Mouse (Mus musculus) forebrain, embryonic 15.5 days (tissue): ENCODE measurements around the gene Armc3. TPM values are rescaled to one million over a fixed set of nuclear protein-coding genes. Genes with fewer than 3 reads are reported as not detected.
A peak's percentile ranks its signal among the peaks of the same experiment; 100 is the strongest.
"Not testable (repeated sequence)": the region's sequence is repeated elsewhere in the genome, so short reads cannot be mapped to it uniquely, and the experiment has no call there.

Experiments used
- ATAC-seq: fragments of 200-750 bp; cut with Nextera tagmentation; replicated peaks from 2 replicates; pipeline ENCODE4 v1.8.0; 2017; ENCODE audit warnings: mild to moderate bottlenecking, moderate TSS enrichment, moderate library complexity
- H3K27ac ChIP-seq: fragments of 300-500 bp; sonication (generic); replicated peaks from 2 replicates; pipeline ENCODE4 v1.5.1; 2015; ENCODE audit warnings: mild to moderate bottlenecking, inconsistent platforms
- H3K27me3 ChIP-seq: fragments of 300-500 bp; sonication (generic); 2 replicates; pipeline ENCODE4 v1.6.1; 2015; ENCODE audit warnings: inconsistent platforms
- H3K36me3 ChIP-seq: fragments of 300-500 bp; sonication (generic); 2 replicates; pipeline ENCODE4 v1.6.1; 2015; ENCODE audit warnings: mild to moderate bottlenecking, inconsistent platforms
- H3K4me1 ChIP-seq: fragments of 300-500 bp; sonication (generic); 2 replicates; pipeline ENCODE4 v1.6.1; 2015; ENCODE audit warnings: inconsistent platforms
- H3K4me2 ChIP-seq: fragments of 300-500 bp; sonication (generic); replicated peaks from 2 replicates; pipeline ENCODE4 v1.6.1; 2015; ENCODE audit warnings: mild to moderate bottlenecking, inconsistent platforms
- H3K4me3 ChIP-seq: fragments of 300-500 bp; sonication (generic); 2 replicates; pipeline ENCODE4 v1.5.1; 2015; ENCODE audit warnings: mild to moderate bottlenecking, inconsistent platforms
- H3K9ac ChIP-seq: fragments of 300-500 bp; sonication (generic); replicated peaks from 2 replicates; pipeline ENCODE4 v1.6.1; 2015; ENCODE audit warnings: mild to moderate bottlenecking, inconsistent platforms
- H3K9me3 ChIP-seq: fragments of 300-500 bp; sonication (generic); 2 replicates; pipeline ENCODE4 v1.6.1; 2016; ENCODE audit warnings: inconsistent platforms
- WGBS: fragments of 180-500 bp; shearing (Covaris S2); methylation state at CpG from one replicate; pipeline ENCODE4 v1.1.7; 2015; ENCODE audit warnings: mixed read lengths; 5-methylcytosine and 5-hydroxymethylcytosine counted together
- polyA plus RNA-seq: library from polyadenylated mRNA; unstranded; fragments of >200 nt; fragmentation: Nextera tagmentation; extraction: Ambion mirVana; gene quantifications from 2 replicates; pipeline ENCODE4 v1.2.1, GENCODE M21; 2015

The Armc3 gene
- polyA plus RNA-seq, 1 experiment from 2014 or later: 1.4 TPM

- 0 out of 2 replicates have a peak, but pooled peaks cover 4% of the 10 kb centered on the region for H3K27me3 ChIP-seq
- 9% methylated on average over 25 of the region's 25 CpGs for WGBS
- peaks cover 2% of the 10 kb centered on the region; the same call in 1 of the 2 replicates for H3K4me1 ChIP-seq
- H3K9me3 ChIP-seq: no peaks in the 10 kb centered on the region
- peak; percentile 87 for ATAC-seq
- H3K27ac ChIP-seq: peak overlapping the region; percentile 83
- peak overlapping the region; percentile 43 for H3K4me3 ChIP-seq
- no peaks in the 10 kb centered on the region for H3K36me3 ChIP-seq
- peak overlapping the region; percentile 55 for H3K4me2 ChIP-seq
- peak overlapping the region; percentile 57 for H3K9ac ChIP-seq
Measured at GRCm38 (mm10) chr2:19275602-19276539, 76.8 kb downstream of the Armc3 start.

DNA sequence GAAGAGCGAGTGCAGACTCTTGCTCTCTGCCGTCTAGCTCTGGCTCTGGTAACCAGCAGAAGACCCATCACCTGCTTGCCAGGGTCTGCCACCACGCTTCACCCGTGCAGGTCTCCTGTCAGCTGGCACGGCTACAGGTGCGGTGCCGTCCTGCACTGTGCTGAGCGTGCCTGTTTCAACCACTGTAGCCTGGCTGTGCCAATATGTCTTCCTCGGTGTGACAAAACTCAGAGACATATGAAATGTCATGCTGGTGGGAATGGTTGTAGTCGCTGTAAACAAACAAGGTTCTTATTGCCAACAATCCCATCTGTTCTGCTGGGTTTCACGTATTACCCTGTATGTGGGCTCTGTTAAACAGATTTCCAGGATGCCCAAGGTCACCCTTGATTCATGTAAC is 81.2 kb downstream of the Armc3 start:
- Histone ChIP-seq H3K27ac (no peak overlapping the region), H3K9me3 (no peaks in the 10 kb centered on the region), H3K4me3 (no peak overlapping the region), H3K4me1 (peaks cover 2% of the 10 kb centered on the region; the same call in 1 of the 2 replicates), H3K36me3 (no peaks in the 10 kb centered on the region), H3K4me2 (no peak overlapping the region), H3K27me3 (0 out of 2 replicates have a peak, but pooled peaks cover 4% of the 10 kb centered on the region), H3K9ac (no peak overlapping the region)
- 66% methylated on average over 11 of the region's 11 CpGs for WGBS
- peak; percentile 71 for ATAC-seq

- WGBS: 68% methylated on average over 3 of the region's 3 CpGs
- H3K9ac ChIP-seq: no peak overlapping the region
Measured at GRCm38 (mm10) chr2:19292366-19292765, 93.3 kb downstream of the Armc3 start.

DNA sequence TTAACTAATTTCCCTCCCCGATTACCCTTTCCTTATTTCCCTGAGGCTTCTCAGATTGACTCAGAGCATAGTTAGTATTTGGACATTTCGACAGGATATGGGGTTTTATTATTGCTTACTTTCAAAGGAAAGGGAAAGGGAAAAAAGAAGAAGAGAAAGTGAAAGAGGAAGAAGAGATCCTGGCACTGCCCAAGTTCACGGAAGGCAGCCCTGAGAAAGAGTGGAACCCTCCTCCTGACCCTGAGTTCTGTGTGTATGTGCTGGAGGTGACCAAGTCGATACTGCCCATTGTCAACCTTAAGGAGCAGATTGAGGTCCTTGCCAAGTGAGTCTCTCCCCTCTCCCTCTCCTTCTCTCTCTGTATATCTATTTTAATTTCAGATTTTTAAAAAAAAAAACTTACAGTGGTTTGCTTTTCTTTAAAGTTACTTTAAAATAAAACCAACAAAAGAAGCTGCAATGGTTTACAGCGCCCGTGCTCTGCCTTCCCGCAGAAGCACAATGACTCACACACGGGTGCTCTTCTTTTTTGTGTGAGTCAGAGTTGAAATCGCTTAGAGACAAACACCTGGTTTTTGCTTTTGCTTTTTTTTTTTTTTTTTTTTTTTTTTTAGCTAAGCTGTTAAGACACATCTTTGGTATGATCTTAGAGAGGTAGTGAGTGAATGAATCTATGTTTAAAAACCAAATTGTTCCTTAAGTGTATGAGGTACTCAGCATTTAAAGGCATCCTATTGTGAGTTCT is 101.4 kb downstream of the Armc3 start:
- Histone ChIP-seq H3K4me1 (no peaks in the 10 kb centered on the region), H3K9me3 (no peaks in the 10 kb centered on the region), H3K4me2 (no peak overlapping the region), H3K36me3 (no peaks in the 10 kb centered on the region), H3K9ac (no peak overlapping the region), H3K27me3 (no peaks in the 10 kb centered on the region), H3K4me3 (no peak overlapping the region), H3K27ac (no peak overlapping the region)
- ATAC-seq: no peak
- 76% methylated on average over 9 of the region's 9 CpGs for WGBS

More at GRCm38 (mm10) chr2:19292366-19292765, 93.3 kb downstream of the Armc3 start:
- H3K4me2 ChIP-seq: no peak overlapping the region
- no peaks in the 10 kb centered on the region for H3K4me1 ChIP-seq
- no peaks in the 10 kb centered on the region for H3K9me3 ChIP-seq
- ATAC-seq: no peak
- H3K36me3 ChIP-seq: no peaks in the 10 kb centered on the region
- H3K4me3 ChIP-seq: no peak overlapping the region
- no peaks in the 10 kb centered on the region for H3K27me3 ChIP-seq
- H3K27ac ChIP-seq: no peak overlapping the region

DNA sequence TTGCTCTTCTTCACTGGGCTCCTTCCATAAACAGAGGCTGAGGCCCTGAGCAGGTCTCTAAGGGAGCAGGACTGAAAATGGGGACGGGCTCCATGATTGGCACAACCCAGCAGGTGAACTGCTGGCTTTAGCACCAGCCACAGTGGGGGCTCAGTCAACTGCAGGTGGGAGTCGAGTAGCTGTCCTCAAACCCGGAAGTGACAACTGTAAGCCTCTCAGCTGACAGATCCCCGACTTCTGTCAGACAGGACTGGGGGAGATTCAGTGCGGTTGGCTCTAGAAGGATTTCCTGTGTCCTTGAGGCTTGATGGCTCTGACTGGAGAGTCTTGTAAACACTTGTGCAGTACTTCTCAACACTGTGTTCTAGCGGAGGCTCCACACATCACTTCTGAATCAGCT is 102.1 kb downstream of the Armc3 start:
- H3K27me3 ChIP-seq: no peaks in the 10 kb centered on the region
- no peaks in the 10 kb centered on the region for H3K9me3 ChIP-seq
- no peak overlapping the region for H3K4me3 ChIP-seq
- WGBS: 19% methylated on average over 6 of the region's 6 CpGs
- no peaks in the 10 kb centered on the region for H3K4me1 ChIP-seq
- no peak for ATAC-seq
- H3K4me2 ChIP-seq: no peak overlapping the region
- H3K27ac ChIP-seq: no peak overlapping the region
- H3K9ac ChIP-seq: no peak overlapping the region
- H3K36me3 ChIP-seq: no peaks in the 10 kb centered on the region

GRCm38 (mm10) chr2:19303087-19303486 is 104.0 kb downstream of the Armc3 start:
- not testable (repeated sequence) for H3K9ac ChIP-seq, ATAC-seq, H3K4me2 ChIP-seq, H3K27me3 ChIP-seq, H3K36me3 ChIP-seq, H3K27ac ChIP-seq, H3K4me3 ChIP-seq, H3K9me3 ChIP-seq, H3K4me1 ChIP-seq
- 81% methylated on average over 3 of the region's 3 CpGs for WGBS

GRCm38 (mm10) chr2:19310498-19310897 is 111.4 kb downstream of the Armc3 start:
- ATAC-seq: no peak

GRCm38 (mm10) chr2:19316056-19316455 is 117.0 kb downstream of the Armc3 start:
- peaks cover 8% of the 10 kb centered on the region; the same call in 1 of the 2 replicates for H3K9me3 ChIP-seq
- H3K4me1 ChIP-seq: no peaks in the 10 kb centered on the region
- no peak overlapping the region for H3K4me3 ChIP-seq
- no peak overlapping the region for H3K27ac ChIP-seq
- no peak overlapping the region for H3K9ac ChIP-seq
- 61% methylated on average over 11 of the region's 11 CpGs for WGBS
- H3K36me3 ChIP-seq: no peaks in the 10 kb centered on the region
- H3K27me3 ChIP-seq: no peaks in the 10 kb centered on the region
- no peak overlapping the region for H3K4me2 ChIP-seq
- no peak for ATAC-seq

More at GRCm38 (mm10) chr2:19310498-19310897, 111.4 kb downstream of the Armc3 start:
- Histone ChIP-seq H3K36me3 (no peaks in the 10 kb centered on the region), H3K27me3 (no peaks in the 10 kb centered on the region), H3K27ac (no peak overlapping the region), H3K4me1 (no peaks in the 10 kb centered on the region), H3K4me2 (no peak overlapping the region), H3K4me3 (no peak overlapping the region), H3K9me3 (peaks cover 5% of the 10 kb centered on the region; the same call in 1 of the 2 replicates), H3K9ac (no peak overlapping the region)
- 86% methylated on average over 3 of the region's 3 CpGs for WGBS

GRCm38 (mm10) chr2:19316691-19317090 is 117.6 kb downstream of the Armc3 start:
- no peak overlapping the region for H3K4me2 ChIP-seq
- no peak for ATAC-seq
- H3K4me3 ChIP-seq: no peak overlapping the region
- no peaks in the 10 kb centered on the region for H3K4me1 ChIP-seq
- H3K9me3 ChIP-seq: peaks cover 8% of the 10 kb centered on the region; the same call in 1 of the 2 replicates
- no peak overlapping the region for H3K9ac ChIP-seq
- WGBS: 75% methylated on average over 4 of the region's 4 CpGs
- no peaks in the 10 kb centered on the region for H3K36me3 ChIP-seq
- no peaks in the 10 kb centered on the region for H3K27me3 ChIP-seq
- H3K27ac ChIP-seq: no peak overlapping the region

DNA sequence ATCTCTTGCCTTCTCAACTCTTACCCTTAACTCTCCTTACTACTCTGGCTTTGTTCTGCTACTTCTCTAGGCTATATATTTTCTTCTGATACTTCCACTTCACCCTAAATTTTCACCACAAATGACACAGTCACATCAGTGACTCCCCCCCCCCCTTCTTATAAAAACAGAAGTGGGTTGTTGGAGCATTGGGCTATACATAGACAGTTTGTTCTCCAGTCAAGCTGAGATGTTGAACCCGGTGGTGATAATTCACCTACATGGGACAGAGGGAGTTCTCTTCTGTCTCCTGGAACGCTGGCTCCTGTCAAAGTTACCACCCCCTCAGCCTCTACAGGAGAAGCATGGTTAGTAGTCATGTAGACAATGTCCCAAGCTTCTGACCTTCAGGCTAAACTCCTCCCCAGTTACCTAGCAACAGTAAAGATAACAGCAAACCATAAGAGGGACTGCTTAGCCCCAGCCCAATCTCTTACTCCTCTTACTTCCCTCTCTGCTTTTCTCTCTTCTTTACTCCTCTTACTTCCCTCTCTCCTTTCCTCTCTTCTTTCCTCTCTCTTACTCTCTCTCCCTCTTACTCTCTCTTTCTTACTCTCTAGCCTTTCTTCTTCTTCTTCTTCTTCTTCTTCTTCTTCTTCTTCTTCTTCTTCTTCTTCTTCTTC is 118.2 kb downstream of the Armc3 start:
- H3K4me3 ChIP-seq, H3K36me3 ChIP-seq, H3K9me3 ChIP-seq, H3K9ac ChIP-seq, H3K27me3 ChIP-seq, H3K4me1 ChIP-seq, H3K4me2 ChIP-seq, H3K27ac ChIP-seq, ATAC-seq: not testable (repeated sequence)
- WGBS: 87% methylated on average over 2 of the region's 2 CpGs

GRCm38 (mm10) chr2:19318499-19318898 is 119.4 kb downstream of the Armc3 start:
- ATAC-seq: no peak
- H3K4me2 ChIP-seq: no peak overlapping the region
- WGBS: 87% methylated on average over 4 of the region's 4 CpGs
- H3K27ac ChIP-seq: no peak overlapping the region
- peaks cover 8% of the 10 kb centered on the region; the same call in 1 of the 2 replicates for H3K9me3 ChIP-seq
- H3K4me3 ChIP-seq: no peak overlapping the region
- H3K4me1 ChIP-seq: no peaks in the 10 kb centered on the region
- H3K27me3 ChIP-seq: no peaks in the 10 kb centered on the region
- no peak overlapping the region for H3K9ac ChIP-seq
- no peaks in the 10 kb centered on the region for H3K36me3 ChIP-seq
